Mouse (Mus musculus): ENCODE results near the gene Lcor. TPM values are rescaled to one million over a fixed set of nuclear protein-coding genes. Genes with fewer than 3 reads are reported as not detected.

Gene Lcor
- 10 to 100 TPM; 12.2 to 12.4 TPM for total RNA-seq (2021)
- long read RNA-seq, experiment 1, partial matches to known transcripts: 2 of 3 reads
- long read RNA-seq, experiment 1, other reads (novel, unspliced or antisense): 1 of 3 reads
- long read RNA-seq, experiment 2, partial matches to known transcripts: 1 of 6 reads
- long read RNA-seq, experiment 2, other reads (novel, unspliced or antisense): 5 of 6 reads

GRCm38 (mm10) chr19:41482190-41482908 lies at the start of gene Lcor:
Lcor (plus strand) TSS chr19:41482637.
- peak; percentile 91 for DNase-seq

- no peak for DNase-seq
Observed at GRCm38 (mm10) chr19:41435366-41435765, 47.1 kb upstream of the Lcor start.

- DNase-seq: no peak
Observed at GRCm38 (mm10) chr19:41436461-41436860, 46.0 kb upstream of the Lcor start.

DNA sequence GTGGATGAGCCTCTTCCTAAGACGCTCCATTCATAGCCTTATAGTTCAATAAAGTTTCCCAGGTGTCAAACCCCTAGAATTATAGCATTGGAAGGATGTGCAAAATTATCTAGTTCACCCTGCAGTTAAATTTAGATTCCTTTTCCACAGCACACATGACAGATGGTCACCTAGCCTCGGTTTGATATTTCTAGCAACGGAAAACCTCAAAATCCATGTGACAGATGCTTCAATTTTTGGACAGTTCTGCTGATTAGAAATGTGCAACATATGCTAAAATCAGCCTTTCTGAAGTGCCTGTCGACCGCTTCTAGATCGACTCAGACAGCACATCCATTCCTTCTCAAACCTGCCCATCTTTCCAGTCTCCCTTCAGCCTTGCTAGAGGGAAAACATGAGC lies 43.5 kb upstream of the Lcor start:
- DNase-seq: no peak

DNA sequence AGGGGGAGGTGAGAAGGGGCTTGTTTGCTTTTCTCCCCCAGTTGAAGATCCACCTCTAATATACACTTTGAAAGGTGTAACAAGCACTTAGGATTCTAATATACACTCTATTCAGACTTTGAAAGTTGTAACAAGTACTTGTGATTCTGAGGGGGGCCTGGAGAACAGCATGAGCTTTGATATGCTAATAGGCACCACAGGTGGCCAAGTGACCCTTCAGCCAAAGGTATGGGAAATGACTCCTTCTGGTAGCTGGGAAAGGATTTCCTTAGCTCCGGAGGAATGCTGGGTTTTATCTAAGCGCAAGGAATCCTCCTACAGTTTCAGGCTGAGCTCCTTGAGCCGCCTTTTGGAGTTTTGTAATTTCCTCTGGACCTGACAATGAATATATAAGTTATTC lies 41.0 kb upstream of the Lcor start:
- DNase-seq: no peak

- peak in 1 of 2 experiments; percentile 10 for DNase-seq
Observed at GRCm38 (mm10) chr19:41441911-41442607, 40.4 kb upstream of the Lcor start.

DNA sequence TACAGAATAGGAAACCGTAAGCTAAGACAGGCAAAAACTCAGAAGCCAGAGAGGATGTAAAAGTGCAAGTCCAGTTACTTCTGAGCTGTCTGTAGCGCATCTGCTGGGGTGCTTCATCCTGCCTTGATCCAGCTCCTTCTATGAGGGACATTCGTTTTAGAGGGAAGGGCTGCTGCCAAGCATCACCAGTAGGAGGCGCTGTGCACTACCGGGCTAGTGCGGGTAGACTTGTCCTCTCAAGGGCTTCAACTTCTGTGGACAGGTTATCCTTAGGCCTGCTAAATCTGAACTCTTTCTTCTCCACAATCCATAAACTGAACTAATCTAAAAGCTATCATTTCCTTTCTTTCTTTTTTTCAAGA lies 39.8 kb upstream of the Lcor start:
- DNase-seq: peak; percentile 36 to 68

- no peak for DNase-seq
Observed at GRCm38 (mm10) chr19:41444491-41444890, 37.9 kb upstream of the Lcor start.

DNA sequence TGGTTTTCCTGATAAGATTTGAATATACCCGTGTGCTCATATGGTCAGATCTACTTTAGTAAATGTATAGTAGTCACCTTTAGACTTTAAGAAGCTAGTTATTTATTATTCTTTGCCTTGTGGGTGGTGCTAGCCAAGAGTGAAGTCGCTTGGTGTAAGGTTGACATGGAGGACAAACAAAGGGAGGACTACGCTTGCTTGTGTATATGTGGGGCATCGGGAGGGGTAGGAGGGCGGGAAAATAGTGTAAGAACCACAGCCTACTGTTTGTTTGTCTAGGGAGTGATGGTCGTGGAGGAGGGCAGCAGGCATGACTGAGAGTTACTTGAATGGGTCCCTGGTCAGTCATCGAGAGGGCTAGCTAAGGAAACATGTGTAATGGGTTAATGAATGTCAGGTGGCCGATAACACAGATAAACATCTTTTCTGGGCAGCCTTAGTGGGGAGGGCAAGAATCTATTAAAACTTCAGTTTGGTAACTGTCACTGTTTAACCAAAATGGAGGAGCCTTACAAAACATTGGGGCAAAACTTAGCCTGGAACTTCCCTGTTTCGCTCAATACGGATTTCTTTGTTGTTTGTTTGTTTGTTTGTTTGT lies 37.3 kb upstream of the Lcor start:
- no peak for DNase-seq

DNA sequence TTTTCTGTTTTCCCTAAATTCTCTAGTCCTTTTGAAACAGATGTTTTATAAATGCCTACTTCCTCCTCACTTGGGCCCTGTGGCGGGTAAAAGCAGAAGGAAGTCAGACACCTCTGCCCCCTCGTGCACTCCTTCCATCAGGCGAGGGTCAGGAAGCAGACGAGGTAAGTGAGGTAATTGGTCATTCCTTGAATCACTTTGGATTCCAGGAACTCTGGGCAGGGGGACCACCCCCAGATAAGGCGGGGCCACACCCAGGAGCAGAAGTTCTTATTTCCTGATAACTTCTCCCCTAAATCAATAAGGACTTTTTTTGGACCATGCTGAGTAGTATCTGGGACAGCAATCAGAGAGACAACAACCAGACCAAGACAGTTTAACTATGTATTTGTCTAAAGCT lies 36.7 kb upstream of the Lcor start:
- peak in 1 of 2 experiments; percentile 6 for DNase-seq

GRCm38 (mm10) chr19:41447166-41447565 lies 35.3 kb upstream of the Lcor start:
- DNase-seq: no peak

GRCm38 (mm10) chr19:41447760-41448159 lies 34.7 kb upstream of the Lcor start:
- DNase-seq: no peak

DNA sequence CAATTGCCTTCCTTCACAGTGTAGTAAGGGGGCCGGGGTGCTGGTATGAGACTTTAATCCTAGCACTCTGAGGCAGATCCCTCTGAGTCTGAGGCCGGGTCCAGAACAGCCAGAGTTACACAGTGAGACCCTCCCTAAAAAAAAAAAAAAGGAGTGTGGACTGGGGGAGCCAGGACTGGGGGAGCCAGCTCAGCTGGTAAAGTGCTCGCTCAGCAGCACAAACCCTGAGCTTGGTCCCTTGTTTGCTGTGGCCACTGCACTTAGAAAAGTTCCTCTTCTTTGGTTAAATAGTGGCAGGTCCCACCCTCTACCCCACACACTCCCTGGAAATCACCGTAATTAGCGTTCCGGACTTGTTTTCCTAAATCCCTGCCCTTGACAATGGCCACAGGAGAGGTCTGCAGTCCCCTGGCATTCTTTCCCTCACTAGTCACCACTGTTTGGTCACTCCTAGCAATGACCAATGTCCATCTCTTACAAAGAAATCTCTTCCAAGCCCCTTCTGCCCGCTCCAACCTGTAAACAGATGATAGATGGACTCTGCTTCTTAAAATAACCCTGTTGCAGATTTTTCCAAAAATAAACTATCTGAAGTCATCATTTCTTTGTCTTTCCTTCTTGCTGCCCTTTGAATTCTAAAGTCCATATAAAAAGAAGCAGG lies 32.9 kb upstream of the Lcor start:
- DNase-seq: no peak

DNA sequence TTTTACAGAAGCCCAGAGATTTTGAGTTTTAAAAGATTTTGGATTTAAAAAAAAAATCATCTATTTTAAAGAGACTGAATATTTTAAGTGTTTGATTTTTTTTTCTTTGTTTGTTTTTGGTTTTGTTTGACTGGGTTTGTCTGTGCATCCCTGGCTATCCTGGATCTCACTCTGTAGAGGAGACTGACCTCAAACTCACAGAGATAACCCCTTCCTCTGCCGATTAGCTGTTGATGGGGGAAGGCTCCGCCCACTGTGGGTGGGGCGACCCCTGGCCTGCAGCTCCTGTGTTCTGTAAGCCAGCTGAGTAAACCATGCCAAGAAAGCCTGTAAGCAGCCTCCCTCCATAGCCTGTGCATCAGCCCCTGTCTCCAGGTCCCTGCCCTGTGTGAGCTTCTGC lies 30.3 kb upstream of the Lcor start:
- no peak for DNase-seq

- no peak for DNase-seq
Observed at GRCm38 (mm10) chr19:41454601-41455000, 27.8 kb upstream of the Lcor start.

GRCm38 (mm10) chr19:41455091-41455626 lies 27.3 kb upstream of the Lcor start:
- peak in 1 of 2 experiments; percentile 5 for DNase-seq

GRCm38 (mm10) chr19:41457181-41457580 lies 25.3 kb upstream of the Lcor start:
- no peak for DNase-seq

GRCm38 (mm10) chr19:41462166-41462735 lies 20.2 kb upstream of the Lcor start:
- no peak for DNase-seq

GRCm38 (mm10) chr19:41463841-41464240 lies 18.6 kb upstream of the Lcor start:
- no peak for DNase-seq

- DNase-seq: no peak
Observed at GRCm38 (mm10) chr19:41466475-41466874, 16.0 kb upstream of the Lcor start.

DNA sequence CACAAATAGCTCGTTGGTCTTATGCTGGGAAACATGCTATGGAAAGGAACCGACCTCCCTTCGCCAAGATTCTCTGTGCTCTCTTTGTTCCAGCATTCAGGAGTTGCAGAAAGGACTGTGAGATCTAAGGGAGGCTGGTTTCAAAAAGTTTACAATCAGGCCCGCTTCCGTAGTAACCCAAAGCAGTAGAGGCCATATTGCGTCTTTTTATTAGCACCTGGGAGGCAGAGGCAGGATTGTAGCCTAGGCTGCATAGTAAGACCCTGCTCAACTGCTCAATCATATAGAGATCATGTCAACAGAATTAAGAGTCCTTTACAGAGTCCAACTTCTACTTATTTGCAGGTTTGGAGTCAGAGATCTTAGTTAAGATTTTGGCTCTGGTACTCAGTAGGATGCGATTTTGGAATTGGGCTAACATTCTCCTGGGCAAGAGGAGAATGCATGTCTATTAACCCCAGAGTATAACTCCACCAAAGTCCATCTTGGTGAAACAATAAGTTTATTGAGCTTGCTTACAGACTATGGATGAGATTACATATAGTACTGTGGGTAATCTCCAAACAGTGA lies 8.8 kb upstream of the Lcor start:
- no peak for DNase-seq

DNA sequence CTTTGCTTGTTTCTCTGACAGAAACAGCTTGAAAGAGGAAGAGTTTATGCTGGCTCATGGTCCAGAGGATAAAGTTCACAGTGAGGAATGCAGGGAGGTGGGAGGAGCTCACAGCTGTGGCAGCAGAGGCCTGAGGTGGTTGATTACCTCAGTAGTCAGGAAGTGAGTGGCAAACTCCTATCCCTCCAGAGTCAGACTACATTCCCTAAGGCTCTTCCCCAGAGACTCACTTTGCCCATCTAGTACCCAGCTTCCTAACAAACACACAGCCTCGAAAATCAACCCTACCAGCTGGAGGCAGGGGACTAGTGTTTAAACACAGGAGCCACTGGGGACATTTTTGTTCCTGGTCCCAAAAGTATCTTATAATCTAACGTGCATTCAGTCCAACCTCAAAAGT lies 7.5 kb upstream of the Lcor start:
- DNase-seq: peak in 1 of 2 experiments; percentile 24
